Mouse (Mus musculus) ES-Bruce4 (cell line): ENCODE measurements around the gene Trmt5.

Experiments used
- CTCF ChIP-seq: IDR thresholded peaks from one replicate; pipeline ENCODE4 v1.8.1; 2011; ENCODE audit warnings: low read depth, low read length
- POLR2A ChIP-seq: IDR thresholded peaks from one replicate; pipeline ENCODE4 v1.8.1; 2011; ENCODE audit warnings: low read length; ENCODE audit not compliant: insufficient read depth

DNA sequence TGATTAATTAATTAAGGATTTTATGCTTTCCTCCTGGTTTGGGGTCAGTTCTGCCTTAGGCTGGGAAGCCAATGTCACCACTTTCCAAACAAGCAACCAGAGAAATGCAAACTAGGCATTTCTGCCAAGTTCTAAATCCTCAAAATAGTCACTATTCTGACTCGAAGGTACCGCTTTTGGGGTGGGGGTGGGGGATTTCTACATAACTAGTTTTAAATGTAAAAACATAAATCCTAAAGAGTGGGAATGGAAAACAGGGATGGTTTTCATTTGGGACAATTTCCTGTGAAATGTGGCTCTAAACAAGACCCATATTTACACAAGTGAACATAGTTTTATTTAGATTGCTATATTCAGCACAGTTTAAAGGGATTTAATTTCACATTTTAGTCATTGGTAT, 53.9 kb downstream of the Trmt5 start:
- TF ChIP-seq CTCF: no peak
- no peak for TF ChIP-seq POLR2A
